Mouse (Mus musculus): ENCODE results near the gene Nutm1. TPM values are rescaled to one million over a fixed set of nuclear protein-coding genes. Genes with fewer than 3 reads are reported as not detected.

The Nutm1 gene
- polyA plus RNA-seq (2017; shearing (Covaris generic)) = not detected

GRCm38 (mm10) chr2:112259241-112259962, at the start of gene Nutm1:
TSS of gene Nutm1 (minus strand) at chr2:112259291.

DNA sequence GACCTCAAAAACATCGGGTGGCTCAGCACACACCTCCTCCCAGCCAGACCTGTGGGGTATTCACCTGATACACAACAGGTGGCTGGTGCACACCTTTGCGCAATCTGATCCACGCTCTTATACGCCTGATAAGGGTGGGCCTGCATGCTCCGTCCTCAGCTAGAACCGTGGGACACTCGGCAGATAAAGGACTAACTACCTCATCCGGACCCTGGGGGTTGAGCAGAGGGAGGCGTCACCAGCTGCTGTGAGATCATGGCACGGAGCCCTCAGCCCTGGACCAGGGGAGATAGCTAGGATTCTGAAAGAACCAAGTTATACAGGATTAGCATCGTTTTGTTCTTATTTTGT, 7.1 kb upstream of the Nutm1 start, which contains the start of gene Gm21985:
Gene Gm21985, plus strand, starts transcription at position 73 of the 351 bp plus-strand sequence.

GRCm38 (mm10) chr2:112265448-112266241, 6.6 kb upstream of the Nutm1 start, which contains the start of gene Slc12a6:
TSS of gene Slc12a6 (plus strand) at chr2:112265825.

DNA sequence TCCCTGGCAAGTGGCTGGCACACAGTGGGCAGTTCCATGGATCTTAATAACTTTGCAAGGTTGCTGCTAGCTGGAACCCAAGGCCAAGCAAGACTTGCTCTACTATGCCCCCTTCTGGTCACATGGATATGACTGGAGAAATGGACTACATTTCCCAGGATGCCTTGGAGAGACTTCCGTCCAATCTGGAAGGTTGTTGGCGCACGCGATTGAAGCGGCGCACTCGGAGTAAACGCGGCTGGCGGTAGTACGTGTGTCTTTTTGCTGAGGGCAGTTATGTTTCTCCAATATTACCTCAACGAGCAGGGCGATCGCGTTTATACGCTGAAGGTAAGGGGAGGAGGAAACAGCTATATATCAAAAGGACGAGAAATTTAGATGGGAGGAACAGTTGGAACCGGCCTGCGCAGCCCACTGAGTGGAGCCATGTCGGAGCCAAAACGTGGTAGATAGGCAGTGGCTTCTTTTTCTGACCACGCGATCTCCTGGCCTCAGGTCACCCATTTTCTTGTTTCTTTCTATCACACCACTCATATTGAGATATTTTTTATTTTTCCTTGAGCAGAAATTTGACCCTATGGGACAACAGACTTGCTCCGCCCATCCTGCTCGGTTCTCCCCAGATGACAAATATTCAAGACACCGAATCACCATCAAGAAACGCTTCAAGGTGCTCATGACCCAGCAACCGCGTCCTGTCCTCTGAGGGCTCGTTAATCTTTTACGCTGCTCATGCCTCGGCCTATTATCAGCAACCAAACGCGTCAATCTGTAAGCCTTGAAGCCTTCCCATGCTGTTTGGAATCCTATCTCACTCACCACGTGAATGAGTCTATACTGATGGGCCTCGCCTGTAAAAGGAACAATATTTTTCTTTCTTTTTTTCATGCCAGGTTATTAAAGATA, 2.9 kb upstream of the Nutm1 start, which contains the start of gene Nop10:
Gene Nop10, plus strand, starts transcription at position 179 of the 906 bp plus-strand sequence.

DNA sequence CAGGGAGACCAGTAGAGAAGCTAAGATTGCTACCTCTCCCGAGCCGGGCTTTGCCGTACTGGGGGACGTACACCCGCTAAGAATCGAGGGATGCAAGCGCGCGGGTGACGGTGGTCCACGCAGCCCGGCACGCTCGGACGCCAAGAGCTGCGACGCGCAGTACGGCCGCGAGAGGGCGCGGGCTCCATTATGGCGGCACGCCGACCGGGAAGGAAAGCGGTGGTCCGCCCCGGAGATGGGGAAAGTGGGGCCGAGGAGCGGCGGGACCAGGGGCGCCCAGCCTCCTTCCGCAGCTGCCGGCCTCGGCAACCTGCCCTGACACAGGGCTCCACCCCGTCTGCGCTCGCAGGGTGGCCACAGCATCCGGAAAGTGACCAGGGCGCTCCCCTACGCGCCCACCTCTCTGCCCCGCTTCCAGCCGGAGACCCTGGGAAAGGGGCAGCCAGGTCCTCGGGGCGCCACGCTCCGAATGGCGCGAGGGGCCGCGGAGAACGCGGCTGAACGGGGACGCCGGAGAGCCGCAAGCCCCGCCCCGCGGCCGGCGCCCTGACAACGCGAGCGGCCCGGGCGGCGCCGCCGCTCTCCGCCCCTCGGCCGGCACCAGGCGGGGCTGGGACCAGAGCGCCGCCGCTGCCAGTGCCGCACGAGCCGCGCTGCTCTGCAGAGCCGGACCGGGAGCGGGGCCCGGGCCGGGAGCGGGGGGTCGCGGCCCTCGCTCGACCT, 19.7 kb downstream of the Nutm1 start, which contains the start of gene Lpcat4:
Gene Lpcat4, plus strand, starts transcription at position 257 of the 723 bp plus-strand sequence.

Other genes with a start within 250 kb of the Nutm1 start
- gene Olfr1310, start 246.6 kb downstream of the Nutm1 start, polyA plus RNA-seq (2017; shearing (Covaris generic)) = not detected
- not detected for gene Olfr1311, start 234.9 kb downstream of the Nutm1 start, polyA plus RNA-seq (2017; shearing (Covaris generic))
- not detected for gene Olfr1312, start 209.1 kb downstream of the Nutm1 start, polyA plus RNA-seq (2017; shearing (Covaris generic))
- gene Olfr1313, start 181.4 kb downstream of the Nutm1 start, polyA plus RNA-seq (2017; shearing (Covaris generic)) = not detected
- gene Olfr1314, start 162.5 kb downstream of the Nutm1 start, polyA plus RNA-seq (2017; shearing (Covaris generic)) = not detected
- gene Olfr1315-ps1, start 143.9 kb downstream of the Nutm1 start, polyA plus RNA-seq (2017; shearing (Covaris generic)) = not detected
- not detected for gene Olfr1316, start 124.3 kb downstream of the Nutm1 start, polyA plus RNA-seq (2017; shearing (Covaris generic))
- gene Olfr1317, start 119.0 kb downstream of the Nutm1 start, polyA plus RNA-seq (2017; shearing (Covaris generic)) = not detected
- gene Olfr1318, start 105.1 kb downstream of the Nutm1 start, polyA plus RNA-seq (2017; shearing (Covaris generic)) = not detected
- 88.3 TPM for gene Lpcat4, start 19.8 kb downstream of the Nutm1 start, polyA plus RNA-seq (2017; shearing (Covaris generic))
- gene Nop10, start 2.6 kb upstream of the Nutm1 start, polyA plus RNA-seq (2017; shearing (Covaris generic)) = 157 TPM
- gene Slc12a6, start 6.5 kb upstream of the Nutm1 start, polyA plus RNA-seq (2017; shearing (Covaris generic)) = 109 TPM
- not detected for gene Gm21985, start 7.0 kb upstream of the Nutm1 start, polyA plus RNA-seq (2017; shearing (Covaris generic))
- gene Emc4, start 108.7 kb upstream of the Nutm1 start, polyA plus RNA-seq (2017; shearing (Covaris generic)) = 98.7 TPM
- 24.6 TPM for gene Katnbl1, start 119.9 kb upstream of the Nutm1 start, polyA plus RNA-seq (2017; shearing (Covaris generic))
- gene Emc7, start 195.7 kb upstream of the Nutm1 start, polyA plus RNA-seq (2017; shearing (Covaris generic)) = 21.1 TPM
- not detected for gene Chrm5, start 221.5 kb upstream of the Nutm1 start, polyA plus RNA-seq (2017; shearing (Covaris generic))
- 17.2 TPM for gene Aven, start 233.7 kb upstream of the Nutm1 start, polyA plus RNA-seq (2017; shearing (Covaris generic))

Measured in inflammation-experienced regulatory T-cells, adult 16 weeks (primary cell).